Mouse (Mus musculus) olfactory bulb, adult 2 months (tissue): ENCODE results near the gene Magi2.

ENCODE experiments used
- CTCF ChIP-seq: fragments of 200-500 bp; IDR thresholded peaks from 2 replicates; pipeline ENCODE4 v1.5.1; 2012; ENCODE audit warnings: low read depth, mild to moderate bottlenecking, low read length, moderate library complexity; ENCODE audit not compliant: insufficient read depth
- POLR2A ChIP-seq: fragments of 200-500 bp; IDR thresholded peaks from 2 replicates; pipeline ENCODE4 v1.6.1; 2012; ENCODE audit warnings: mild to moderate bottlenecking, low read depth, low read length, moderate library complexity; ENCODE audit not compliant: insufficient read depth

DNA sequence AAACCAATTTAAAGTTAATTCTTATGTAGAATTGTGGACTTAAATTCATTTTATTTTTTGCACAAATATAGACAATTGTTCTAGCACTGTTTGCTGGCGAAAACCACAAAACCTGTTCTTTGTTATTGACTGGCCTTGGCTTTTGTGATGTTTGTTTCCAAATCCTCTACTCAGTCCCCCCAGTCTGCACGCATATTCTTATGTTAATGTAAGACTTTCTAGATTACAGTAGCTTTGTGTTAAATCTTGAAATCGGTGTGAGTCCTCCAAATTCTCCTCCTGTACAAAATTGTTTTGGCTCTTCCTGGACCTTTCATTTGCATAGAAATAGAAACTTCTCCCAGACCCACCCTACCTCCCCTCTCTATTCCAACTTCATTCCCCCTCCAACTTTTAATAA, 1242.9 kb downstream of the Magi2 start:
- TF ChIP-seq CTCF (no peak), POLR2A (no peak)
